Mouse (Mus musculus): ENCODE data around the gene Rab6b.

GRCm38 (mm10) chr9:103063591-103063990, 48.0 kb upstream of the Rab6b start:
- no peak for TF ChIP-seq CTCF (IDR thresholded peaks at IDR 0.05; ENCODE audit: low read depth, low read length)
- TF ChIP-seq POLR2A (IDR thresholded peaks at IDR 0.05; ENCODE audit: extremely low read depth, insufficient read depth, low read length): no peak
